Mouse (Mus musculus) spleen, adult 2 months (tissue): ENCODE measurements around the gene Hivep1.

Experiments used
- CTCF ChIP-seq: fragments of 200-500 bp; IDR thresholded peaks from 2 replicates; pipeline ENCODE4 v1.5.1; 2011; ENCODE audit warnings: mild to moderate bottlenecking, inconsistent platforms; ENCODE audit not compliant: insufficient read depth, insufficient read length, insufficient replicate concordance; ENCODE audit errors: extremely low read depth
- POLR2A ChIP-seq: fragments of 200-500 bp; IDR thresholded peaks from 2 replicates; pipeline ENCODE4 v1.6.1; 2011; ENCODE audit warnings: low read depth, low read length, inconsistent platforms

DNA sequence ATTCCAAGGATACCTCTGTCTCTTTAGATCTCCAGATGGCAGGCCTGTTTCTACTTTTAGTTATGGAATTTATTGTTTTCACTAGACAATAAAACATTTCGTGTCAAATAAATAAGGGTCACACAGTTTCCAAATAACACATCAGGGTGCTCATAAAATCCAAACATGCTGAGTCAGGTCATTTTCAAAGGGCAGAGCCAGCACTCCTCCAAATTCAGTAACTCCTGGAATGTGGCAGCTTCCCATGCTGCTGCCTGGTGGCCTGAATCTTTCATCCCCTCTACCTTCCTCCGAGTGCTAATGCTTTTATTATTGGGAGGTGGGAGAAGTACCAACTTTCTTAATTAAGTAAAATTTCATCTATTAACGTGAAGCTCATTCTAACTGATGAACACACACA, 190.3 kb downstream of the Hivep1 start:
- TF ChIP-seq CTCF (no peak), POLR2A (no peak)
